Mouse (Mus musculus): Measurements from ENCODE around the gene Pbx4. TPM values are rescaled to one million over a fixed set of nuclear protein-coding genes. Genes with fewer than 3 reads are reported as not detected.

Gene Pbx4
- polyA plus RNA-seq, 1 experiment = 9.1 TPM

- no peaks in the 10 kb centered on the region for H3K4me1 ChIP-seq (ENCODE audit: control insufficient read depth, insufficient read depth, insufficient read length, low read length)
- no peaks in the 10 kb centered on the region for H3K36me3 ChIP-seq (ENCODE audit: control insufficient read depth, insufficient read depth, low read length)
- 74% methylated on average over 4 of the region's 4 CpGs for WGBS
- TF ChIP-seq CTCF (IDR thresholded peaks at IDR 0.05; ENCODE audit: extremely low read depth, insufficient read length, insufficient replicate concordance, low read depth, low read length) (peak; percentile 31; the same call in 1 of the 2 replicates), POLR2A (IDR thresholded peaks at IDR 0.05; ENCODE audit: low read depth, low read length) (no peak)
- H3K27me3 ChIP-seq (ENCODE audit: control insufficient read depth, insufficient read depth, low read length) = no peaks in the 10 kb centered on the region
- no peak overlapping the region for H3K4me3 ChIP-seq (ENCODE audit: low read depth, low read length)
- no peak overlapping the region for H3K27ac ChIP-seq (ENCODE audit: insufficient read depth, low read depth, low read length)
Measured at GRCm38 (mm10) chr8:69860807-69861206, 28.5 kb downstream of the Pbx4 start.

- 52% methylated on average over 2 of the region's 2 CpGs for WGBS
- no peak for TF ChIP-seq CTCF (IDR thresholded peaks at IDR 0.05; ENCODE audit: extremely low read depth, insufficient read length, insufficient replicate concordance, low read depth, low read length)
- TF ChIP-seq POLR2A (IDR thresholded peaks at IDR 0.05; ENCODE audit: low read depth, low read length) = no peak
- no peaks in the 10 kb centered on the region for H3K36me3 ChIP-seq (ENCODE audit: control insufficient read depth, insufficient read depth, low read length)
- no peak overlapping the region for H3K4me3 ChIP-seq (ENCODE audit: low read depth, low read length)
- no peaks in the 10 kb centered on the region for H3K27me3 ChIP-seq (ENCODE audit: control insufficient read depth, insufficient read depth, low read length)
- H3K27ac ChIP-seq (ENCODE audit: insufficient read depth, low read depth, low read length) = no peak overlapping the region
- H3K4me1 ChIP-seq (ENCODE audit: control insufficient read depth, insufficient read depth, insufficient read length, low read length) = no peaks in the 10 kb centered on the region
Measured at GRCm38 (mm10) chr8:69861251-69861650, 29.0 kb downstream of the Pbx4 start.

- 50% methylated on average over 5 of the region's 5 CpGs for WGBS
- no peak overlapping the region for H3K27ac ChIP-seq (ENCODE audit: insufficient read depth, low read depth, low read length)
- H3K4me1 ChIP-seq (ENCODE audit: control insufficient read depth, insufficient read depth, insufficient read length, low read length) = peaks cover 5% of the 10 kb centered on the region
- TF ChIP-seq CTCF (IDR thresholded peaks at IDR 0.05; ENCODE audit: extremely low read depth, insufficient read length, insufficient replicate concordance, low read depth, low read length) (no peak), POLR2A (IDR thresholded peaks at IDR 0.05; ENCODE audit: low read depth, low read length) (no peak)
- no peak overlapping the region for H3K4me3 ChIP-seq (ENCODE audit: low read depth, low read length)
- H3K27me3 ChIP-seq (ENCODE audit: control insufficient read depth, insufficient read depth, low read length) = no peaks in the 10 kb centered on the region
- no peaks in the 10 kb centered on the region for H3K36me3 ChIP-seq (ENCODE audit: control insufficient read depth, insufficient read depth, low read length)
Measured at GRCm38 (mm10) chr8:69863387-69864020, 31.2 kb downstream of the Pbx4 start.

- 48% methylated on average over 5 of the region's 5 CpGs for WGBS
- Histone ChIP-seq H3K36me3 (ENCODE audit: control insufficient read depth, insufficient read depth, low read length) (no peaks in the 10 kb centered on the region), H3K27ac (ENCODE audit: insufficient read depth, low read depth, low read length) (no peak overlapping the region), H3K4me1 (ENCODE audit: control insufficient read depth, insufficient read depth, insufficient read length, low read length) (peaks cover 5% of the 10 kb centered on the region), H3K4me3 (ENCODE audit: low read depth, low read length) (no peak overlapping the region), H3K27me3 (ENCODE audit: control insufficient read depth, insufficient read depth, low read length) (no peaks in the 10 kb centered on the region)
- no peak for TF ChIP-seq POLR2A (IDR thresholded peaks at IDR 0.05; ENCODE audit: low read depth, low read length)
- no peak for TF ChIP-seq CTCF (IDR thresholded peaks at IDR 0.05; ENCODE audit: extremely low read depth, insufficient read length, insufficient replicate concordance, low read depth, low read length)
Measured at GRCm38 (mm10) chr8:69864180-69864579, 31.9 kb downstream of the Pbx4 start.

GRCm38 (mm10) chr8:69867696-69868326 is 35.5 kb downstream of the Pbx4 start:
- peaks cover 5% of the 10 kb centered on the region for H3K4me1 ChIP-seq (ENCODE audit: control insufficient read depth, insufficient read depth, insufficient read length, low read length)
- no peaks in the 10 kb centered on the region for H3K36me3 ChIP-seq (ENCODE audit: control insufficient read depth, insufficient read depth, low read length)
- 83% methylated on average over 5 of the region's 5 CpGs for WGBS
- no peak overlapping the region for H3K4me3 ChIP-seq (ENCODE audit: low read depth, low read length)
- TF ChIP-seq CTCF (IDR thresholded peaks at IDR 0.05; ENCODE audit: extremely low read depth, insufficient read length, insufficient replicate concordance, low read depth, low read length) (no peak), POLR2A (IDR thresholded peaks at IDR 0.05; ENCODE audit: low read depth, low read length) (no peak)
- H3K27ac ChIP-seq (ENCODE audit: insufficient read depth, low read depth, low read length) = no peak overlapping the region
- H3K27me3 ChIP-seq (ENCODE audit: control insufficient read depth, insufficient read depth, low read length) = no peaks in the 10 kb centered on the region

- H3K4me3 ChIP-seq (ENCODE audit: low read depth, low read length) = no peak overlapping the region
- no peaks in the 10 kb centered on the region for H3K27me3 ChIP-seq (ENCODE audit: control insufficient read depth, insufficient read depth, low read length)
- WGBS = 79% methylated on average over 11 of the region's 11 CpGs
- TF ChIP-seq POLR2A (IDR thresholded peaks at IDR 0.05; ENCODE audit: low read depth, low read length) (no peak), CTCF (IDR thresholded peaks at IDR 0.05; ENCODE audit: extremely low read depth, insufficient read length, insufficient replicate concordance, low read depth, low read length) (no peak)
- H3K4me1 ChIP-seq (ENCODE audit: control insufficient read depth, insufficient read depth, insufficient read length, low read length) = peaks cover 5% of the 10 kb centered on the region
- no peak overlapping the region for H3K27ac ChIP-seq (ENCODE audit: insufficient read depth, low read depth, low read length)
- H3K36me3 ChIP-seq (ENCODE audit: control insufficient read depth, insufficient read depth, low read length) = no peaks in the 10 kb centered on the region
Measured at GRCm38 (mm10) chr8:69870003-69870765, 37.9 kb downstream of the Pbx4 start.

GRCm38 (mm10) chr8:69870907-69871306 is 38.6 kb downstream of the Pbx4 start:
- no peaks in the 10 kb centered on the region for H3K27me3 ChIP-seq (ENCODE audit: control insufficient read depth, insufficient read depth, low read length)
- H3K36me3 ChIP-seq (ENCODE audit: control insufficient read depth, insufficient read depth, low read length) = no peaks in the 10 kb centered on the region
- H3K4me1 ChIP-seq (ENCODE audit: control insufficient read depth, insufficient read depth, insufficient read length, low read length) = peaks cover 5% of the 10 kb centered on the region
- WGBS = 75% methylated on average over 6 of the region's 6 CpGs
- no peak overlapping the region for H3K27ac ChIP-seq (ENCODE audit: insufficient read depth, low read depth, low read length)
- TF ChIP-seq CTCF (IDR thresholded peaks at IDR 0.05; ENCODE audit: extremely low read depth, insufficient read length, insufficient replicate concordance, low read depth, low read length) (no peak), POLR2A (IDR thresholded peaks at IDR 0.05; ENCODE audit: low read depth, low read length) (no peak)
- no peak overlapping the region for H3K4me3 ChIP-seq (ENCODE audit: low read depth, low read length)
